Mouse (Mus musculus): ENCODE measurements around the gene Acp6. TPM values are rescaled to one million over a fixed set of nuclear protein-coding genes. Genes with fewer than 3 reads are reported as not detected.

Gene Acp6
- polyA plus RNA-seq, 1 experiment from 2014 or later: 20.0 TPM

Other genes with a start within 250 kb of the Acp6 start
- gene Gja8, start 232.8 kb upstream of the Acp6 start, polyA plus RNA-seq (2015; fragmentation: Nextera tagmentation; extraction: Ambion mirVana): not detected in 2 replicates
- 2.9 and 3.8 TPM in 2 replicates for gene Bcl9, start 139.1 kb downstream of the Acp6 start, polyA plus RNA-seq (2015; fragmentation: Nextera tagmentation; extraction: Ambion mirVana)

Measured in liver, embryonic 16.5 days (tissue).